Comparison of ENCODE assay signal across 8 mouse cellular contexts in genomic region chr11:101465869-101466551, GRCm38 (mm10). TPM values are rescaled to one million over a fixed set of nuclear protein-coding genes. Genes with fewer than 3 reads are reported as not detected.
A peak's percentile ranks its signal among the peaks of the same experiment; 100 is the strongest.
DNase-seq lines count a peak whose midpoint lies in the region; ATAC-seq and TF ChIP-seq lines count a peak whose summit lies in the region.

TSS of gene Vat1 (minus strand) at chr11:101466230.

- H3K9me3 ChIP-seq in ES-Bruce4 (replicated peaks; ENCODE audit: control insufficient read depth, insufficient read depth, low read length, poor library complexity, severe bottlenecking) = no peaks in the 10 kb centered on the region
- no peaks in the 10 kb centered on the region for H3K9me3 ChIP-seq in forebrain, embryonic 15.5 days
- H3K9me3 ChIP-seq in hindbrain, embryonic 10.5 days = no peaks in the 10 kb centered on the region

- peaks cover 11% of the 10 kb centered on the region; the same call in 1 of the 2 replicates for H3K36me3 ChIP-seq in ES-Bruce4 (ENCODE audit: control insufficient read depth, insufficient read depth, low read length, poor library complexity, severe bottlenecking)
- peaks cover 17% of the 10 kb centered on the region for H3K36me3 ChIP-seq in forebrain, embryonic 15.5 days
- peaks cover 29% of the 10 kb centered on the region for H3K36me3 ChIP-seq in hindbrain, embryonic 10.5 days

- peak within 1 kb of the TSS; percentile 76 for H3K4me3 ChIP-seq in ES-Bruce4 (ENCODE audit: low read depth, low read length)
- H3K4me3 ChIP-seq in forebrain, embryonic 15.5 days = peak within 1 kb of the TSS; percentile 79
- peak within 1 kb of the TSS; percentile 75 for H3K4me3 ChIP-seq in hindbrain, embryonic 10.5 days

- under 1% methylated on average over 60 of the region's 60 CpGs for WGBS in forebrain, embryonic 15.5 days
- 2% methylated on average over 60 of the region's 60 CpGs for WGBS in hindbrain, embryonic 10.5 days

- peak within 1 kb of the TSS; percentile 82 for H3K27ac ChIP-seq in ES-Bruce4 (ENCODE audit: insufficient read depth, low read length)
- H3K27ac ChIP-seq in forebrain, embryonic 15.5 days (replicated peaks) = peak within 1 kb of the TSS; percentile 88
- peak within 1 kb of the TSS; percentile 96 for H3K27ac ChIP-seq in hindbrain, embryonic 10.5 days

- peak within 1 kb of the TSS; percentile 83 for H3K4me2 ChIP-seq in forebrain, embryonic 15.5 days (replicated peaks)

- no peak for TF ChIP-seq CTCF in ES-Bruce4 (IDR thresholded peaks at IDR 0.05; ENCODE audit: low read depth, low read length)
- no peak for TF ChIP-seq CTCF in brain, embryonic 14.5 days (IDR thresholded peaks at IDR 0.05; ENCODE audit: borderline replicate concordance, extremely low read depth, insufficient read depth, insufficient read length)

- peak; percentile 69 for ATAC-seq in forebrain, embryonic 15.5 days (replicated peaks)

- H3K27me3 ChIP-seq in ES-Bruce4 (ENCODE audit: control insufficient read depth, insufficient read depth, low read length, poor library complexity, severe bottlenecking) = no peaks in the 10 kb centered on the region
- H3K27me3 ChIP-seq in forebrain, embryonic 15.5 days = no peaks in the 10 kb centered on the region
- peaks cover 13% of the 10 kb centered on the region for H3K27me3 ChIP-seq in hindbrain, embryonic 10.5 days (ENCODE audit: insufficient read depth, poor library complexity, severe bottlenecking)

- peaks cover 10% of the 10 kb centered on the region for H3K4me1 ChIP-seq in ES-Bruce4 (ENCODE audit: control insufficient read depth, insufficient read depth, low read length)
- peaks cover 68% of the 10 kb centered on the region for H3K4me1 ChIP-seq in forebrain, embryonic 15.5 days
- H3K4me1 ChIP-seq in hindbrain, embryonic 10.5 days (replicated peaks) = peaks cover 91% of the 10 kb centered on the region

- TF ChIP-seq POLR2A in ES-Bruce4 (IDR thresholded peaks at IDR 0.05; ENCODE audit: insufficient read depth, low read length) = peak; percentile 12
- 0 out of 2 replicates have a peak, but pooled peaks have one; percentile 18 for TF ChIP-seq POLR2A in brain, embryonic 14.5 days (IDR thresholded peaks at IDR 0.05; ENCODE audit: borderline replicate concordance, extremely low read depth, insufficient read depth, insufficient read length, poor library complexity, severe bottlenecking)

- peak; percentile 89 for DNase-seq in brain, embryonic 14.5 days (ENCODE audit: low read depth)
- DNase-seq in hindbrain, embryonic 10.5 days (ENCODE audit: low spot score) = peak; percentile 77
- DNase-seq in layer of hippocampus, postnatal 10 days (ENCODE audit: low spot score in 2 of 2) = peak; percentile 52 to 70
- peak; percentile 75 for DNase-seq in lung, postnatal 14 days
- DNase-seq in ovary, postnatal 36 days (ENCODE audit: low spot score) = peak; percentile 72
- peak; percentile 70 for DNase-seq in thymus, postnatal 14 days

- H3K9ac ChIP-seq in ES-Bruce4 (ENCODE audit: low read depth, poor library complexity, severe bottlenecking) = peak within 1 kb of the TSS; percentile 78
- peak within 1 kb of the TSS; percentile 86 for H3K9ac ChIP-seq in forebrain, embryonic 15.5 days (replicated peaks)

- no peak for TF ChIP-seq EP300 in ES-Bruce4 (IDR thresholded peaks at IDR 0.05; ENCODE audit: insufficient read depth, low read depth, low read length)

RNA-seq across cellular contexts. Expression of gene Vat1, which starts in this region (rescaled TPM):
- 91.2 and 101 TPM in 2 replicates for polyA plus RNA-seq in ES-Bruce4 (2011; ENCODE audit: insufficient read depth, insufficient read length, low read depth, missing spikeins)
- 169 and 204 TPM in 2 replicates for polyA plus RNA-seq in brain, embryonic 14.5 days (2012; rRNA removed)
- polyA plus RNA-seq in forebrain, embryonic 15.5 days (2015; fragmentation: Nextera tagmentation; extraction: Ambion mirVana) = 77.1 and 79.8 TPM in 2 replicates
- 61.1 and 108 TPM in 2 replicates for polyA plus RNA-seq in hindbrain, embryonic 10.5 days (2016; fragmentation: Nextera tagmentation; extraction: Ambion mirVana)
- 10 to 100 TPM; 67.0 to 77.7 TPM for total RNA-seq in layer of hippocampus, postnatal 10 days (2021)

Comparison
In these comparisons a context has a peak if more than half of its experiments do, and no peak if none do; other contexts are left out.
1. Peak in every context shown above with its lines: DNase-seq, ATAC-seq, H3K4me3 ChIP-seq and H3K27ac ChIP-seq.